Mouse (Mus musculus) hindbrain, embryonic 10.5 days (tissue): Measurements from ENCODE around the gene Tmem14a. TPM values are rescaled to one million over a fixed set of nuclear protein-coding genes. Genes with fewer than 3 reads are reported as not detected.
"Not testable (repeated sequence)": the region's sequence is repeated elsewhere in the genome, so short reads cannot be mapped to it uniquely, and the experiment has no call there.

Experiments
- DNase-seq: peaks from one replicate; pipeline ENCODE4 v3.0.0-alpha.2; 2017; ENCODE audit warnings: low spot score
- H3K27ac ChIP-seq: fragments of 300-500 bp; sonication (generic); 2 replicates; pipeline ENCODE4 v1.5.1; 2016; ENCODE audit warnings: mild to moderate bottlenecking, moderate library complexity
- H3K27me3 ChIP-seq: fragments of 300-500 bp; sonication (generic); 2 replicates; pipeline ENCODE4 v1.6.1; 2016; ENCODE audit warnings: mild to moderate bottlenecking; ENCODE audit not compliant: poor library complexity, insufficient read depth, severe bottlenecking
- H3K36me3 ChIP-seq: fragments of 300-500 bp; sonication (generic); 2 replicates; pipeline ENCODE4 v1.6.1; 2016; ENCODE audit warnings: mild to moderate bottlenecking, moderate library complexity
- H3K4me1 ChIP-seq: fragments of 300-500 bp; sonication (generic); replicated peaks from 2 replicates; pipeline ENCODE4 v1.6.1; 2016; ENCODE audit warnings: mild to moderate bottlenecking
- H3K4me3 ChIP-seq: fragments of 300-500 bp; sonication (generic); 2 replicates; pipeline ENCODE4 v1.5.1; 2016; ENCODE audit warnings: mild to moderate bottlenecking, moderate library complexity
- H3K9me3 ChIP-seq: fragments of 300-500 bp; sonication (generic); 2 replicates; pipeline ENCODE4 v1.6.1; 2016; ENCODE audit warnings: mild to moderate bottlenecking, moderate library complexity
- WGBS: fragments of 180-500 bp; shearing (Covaris S2); methylation state at CpG from one replicate; pipeline ENCODE4 v1.1.7; 2016; 5-methylcytosine and 5-hydroxymethylcytosine counted together
- polyA plus RNA-seq: library from polyadenylated mRNA; unstranded; fragments of >200 nt; fragmentation: Nextera tagmentation; extraction: Ambion mirVana; gene quantifications from 2 replicates; pipeline ENCODE4 v1.2.1, GENCODE M21; 2016

Gene Tmem14a
- polyA plus RNA-seq, 1 experiment from 2014 or later, result 11.1 TPM

DNA sequence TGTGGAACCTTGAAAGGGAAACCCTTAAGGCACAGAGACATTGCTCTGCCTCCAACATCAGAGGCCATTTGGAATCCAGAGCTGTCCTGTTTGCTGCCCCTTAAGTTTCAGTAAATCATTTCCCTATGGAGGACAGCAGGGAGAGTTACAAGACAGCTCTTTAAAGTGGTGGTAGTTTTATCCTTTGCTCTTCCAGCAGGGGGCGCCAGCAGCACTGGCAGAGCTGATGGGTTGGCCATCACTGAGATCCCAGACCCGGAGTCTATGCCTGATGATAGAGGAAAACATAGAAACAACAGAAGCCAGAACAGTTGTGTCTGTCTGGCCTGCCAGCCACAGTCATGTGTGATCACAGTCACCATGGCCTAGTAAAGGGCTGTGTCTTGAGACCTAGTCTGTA lies 57.8 kb downstream of the Tmem14a start:
- not testable (repeated sequence) for H3K36me3 ChIP-seq, H3K4me3 ChIP-seq, H3K9me3 ChIP-seq, DNase-seq, H3K27me3 ChIP-seq, H3K27ac ChIP-seq, H3K4me1 ChIP-seq
- 43% methylated on average over 2 of the region's 2 CpGs for WGBS

Other genes starting within 250 kb of the Tmem14a start
- gene Tram2, start 139.3 kb upstream of the Tmem14a start, polyA plus RNA-seq, result 5.0 and 6.3 TPM in 2 replicates
- gene Gsta3, start 22.0 kb downstream of the Tmem14a start, polyA plus RNA-seq, result 0.21 and 0.26 TPM in 2 replicates
- not detected in 2 replicates for gene Khdc1a, start 131.1 kb downstream of the Tmem14a start, polyA plus RNA-seq
- not detected in 2 replicates for gene Khdc1c, start 149.8 kb downstream of the Tmem14a start, polyA plus RNA-seq
- 0.07 TPM in 1 of 2 replicates, not detected in the other for gene Khdc1b, start 165.0 kb downstream of the Tmem14a start, polyA plus RNA-seq